Mouse (Mus musculus) frontal cortex, postnatal 36 days (tissue): ENCODE measurements around the gene Smim13.
"Not testable (repeated sequence)": the region's sequence is repeated elsewhere in the genome, so short reads cannot be mapped to it uniquely, and the experiment has no call there.

Experiments used
- DNase-seq, 2 experiments: peaks; one replicate each; pipeline ENCODE4 v3.0.0; 2022; ENCODE audit warnings: low spot score in 2 of 2

The Smim13 gene

GRCm38 (mm10) chr13:41249538-41250317, at the start of gene Smim13:
Smim13 (plus strand) TSS chr13:41249844.
- peak; percentile 92 to 96 for DNase-seq

GRCm38 (mm10) chr13:41200861-41201260, 48.8 kb upstream of the Smim13 start:
- peak in 1 of 2 experiments; percentile 11 for DNase-seq

- DNase-seq, result no peak
These were observed 46.4 kb upstream of the Smim13 start for GRCm38 (mm10) chr13:41203289-41203688.

GRCm38 (mm10) chr13:41203691-41204090, 46.0 kb upstream of the Smim13 start:
- DNase-seq, result no peak

GRCm38 (mm10) chr13:41205568-41205967, 44.1 kb upstream of the Smim13 start:
- DNase-seq, result not testable (repeated sequence)

GRCm38 (mm10) chr13:41206241-41206640, 43.4 kb upstream of the Smim13 start:
- DNase-seq, result peak; percentile 48 to 62

GRCm38 (mm10) chr13:41211276-41211675, 38.4 kb upstream of the Smim13 start:
- DNase-seq, result no peak

GRCm38 (mm10) chr13:41212558-41213322, 36.9 kb upstream of the Smim13 start:
- DNase-seq, result no peak

GRCm38 (mm10) chr13:41215669-41216068, 34.0 kb upstream of the Smim13 start:
- DNase-seq, result no peak

- no peak for DNase-seq
These were observed 33.4 kb upstream of the Smim13 start for GRCm38 (mm10) chr13:41216236-41216635.

GRCm38 (mm10) chr13:41219056-41219455, 30.6 kb upstream of the Smim13 start:
- no peak for DNase-seq

GRCm38 (mm10) chr13:41219687-41220303, 29.8 kb upstream of the Smim13 start:
- DNase-seq, result peak in 1 of 2 experiments; percentile 34

- DNase-seq, result peak; percentile 54 to 57
These were observed 29.3 kb upstream of the Smim13 start, which contains the start of gene Elovl2 for GRCm38 (mm10) chr13:41220304-41220834. Elovl2 (minus strand) TSS chr13:41220405.

- DNase-seq, result no peak
These were observed 23.1 kb upstream of the Smim13 start for GRCm38 (mm10) chr13:41226513-41226912.

- no peak for DNase-seq
These were observed 21.6 kb upstream of the Smim13 start for GRCm38 (mm10) chr13:41228060-41228459.

- DNase-seq, result no peak
These were observed 19.4 kb upstream of the Smim13 start for GRCm38 (mm10) chr13:41230256-41230655.

GRCm38 (mm10) chr13:41231389-41231983, 18.2 kb upstream of the Smim13 start:
- no peak for DNase-seq

- no peak for DNase-seq
These were observed 17.4 kb upstream of the Smim13 start for GRCm38 (mm10) chr13:41232209-41232608.

GRCm38 (mm10) chr13:41233241-41233640, 16.4 kb upstream of the Smim13 start:
- no peak for DNase-seq

GRCm38 (mm10) chr13:41235181-41235580, 14.5 kb upstream of the Smim13 start:
- no peak for DNase-seq

GRCm38 (mm10) chr13:41235845-41236741, 13.6 kb upstream of the Smim13 start:
- DNase-seq, result no peak
